Mouse (Mus musculus) hindlimb bud, embryonic 11.5 days (tissue): Measurements from ENCODE around the gene Hck.
A peak's percentile ranks its signal among the peaks of the same experiment; 100 is the strongest.

Experiments used
- DNase-seq: peaks from one replicate; pipeline ENCODE4 v3.0.0-alpha.2; 2012; ENCODE audit warnings: low read depth, low spot score; ENCODE audit errors: extremely low spot score

Gene Hck

DNA sequence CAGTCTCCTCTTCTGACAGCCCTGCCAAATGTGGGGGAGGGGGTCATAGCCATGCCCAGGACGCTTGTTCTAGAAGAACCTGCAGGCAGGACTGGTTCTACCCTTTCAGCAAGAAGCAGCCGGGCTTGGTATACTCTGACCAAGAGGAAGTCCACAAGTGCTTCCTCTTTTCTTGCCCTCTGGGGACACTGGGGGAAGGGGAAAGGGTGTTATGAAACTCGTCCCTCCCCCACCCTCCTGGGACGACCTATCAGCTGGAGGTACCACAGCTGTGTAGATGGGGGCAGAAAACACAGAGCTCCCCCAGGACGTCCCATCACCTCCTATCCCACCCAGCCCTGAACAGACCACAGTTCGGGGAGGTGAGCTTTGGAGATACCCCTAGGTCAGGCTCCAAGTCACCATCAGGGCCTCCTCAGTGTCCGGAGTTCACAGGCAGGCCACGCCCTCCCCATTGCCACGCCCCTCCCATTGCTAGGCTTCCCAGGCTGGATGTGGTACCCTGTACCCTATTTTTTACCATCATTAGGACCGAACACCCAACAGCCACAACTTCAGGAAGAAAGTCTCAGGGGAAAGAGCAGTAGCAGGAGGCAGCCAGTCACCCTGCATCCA, 17.6 kb upstream of the Hck start:
- DNase-seq: no peak

GRCm38 (mm10) chr2:153107046-153107766, 1.1 kb upstream of the Hck start:
- DNase-seq: no peak

GRCm38 (mm10) chr2:153107802-153108201, 466 bp upstream of the Hck start:
- no peak for DNase-seq

- DNase-seq: no peak
These were observed 1.3 kb downstream of the Hck start for GRCm38 (mm10) chr2:153109596-153109995.

DNA sequence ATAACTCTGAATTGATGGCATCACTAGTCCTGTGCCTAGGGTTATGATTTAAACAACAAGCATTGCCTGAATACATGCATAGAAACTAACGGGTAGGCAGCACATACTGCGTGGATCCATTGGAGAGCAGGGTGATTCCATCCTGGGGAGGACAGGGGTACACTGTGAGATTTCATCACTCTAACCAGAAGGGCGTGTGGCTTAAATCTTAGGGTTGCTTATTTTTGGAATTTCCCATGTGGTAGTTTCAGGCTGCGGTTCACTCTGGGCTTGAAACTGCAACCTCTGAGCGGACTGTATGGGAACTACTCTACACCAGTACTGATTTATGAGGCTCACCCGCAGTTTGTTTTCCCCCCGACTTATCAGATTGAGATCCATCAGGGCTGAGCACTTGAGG, 3.0 kb downstream of the Hck start:
- DNase-seq: no peak

DNA sequence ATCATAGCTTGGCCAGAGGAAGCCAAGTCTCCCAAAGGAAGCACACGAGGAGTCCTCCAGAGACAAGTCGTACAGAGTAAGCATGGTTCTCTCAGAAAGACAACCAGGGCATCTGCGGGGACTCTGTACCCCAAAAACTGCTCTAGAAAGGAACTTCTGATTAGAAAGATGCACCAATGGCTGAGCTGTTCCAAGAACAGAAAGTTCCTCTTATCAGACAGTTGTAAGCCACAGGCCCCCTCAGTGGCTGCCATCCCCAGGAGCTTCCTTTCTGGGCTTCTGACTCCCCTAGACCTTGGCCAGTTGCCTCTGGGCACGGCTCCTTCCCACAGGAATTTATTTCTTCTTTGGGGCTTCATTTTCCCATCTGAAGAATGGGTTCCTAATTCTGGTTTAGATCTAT, 7.4 kb downstream of the Hck start:
- DNase-seq: no peak

GRCm38 (mm10) chr2:153117051-153117486, 8.8 kb downstream of the Hck start:
- no peak for DNase-seq

- no peak for DNase-seq
These were observed 11.2 kb downstream of the Hck start for GRCm38 (mm10) chr2:153119488-153119887.

- DNase-seq: no peak
These were observed 11.9 kb downstream of the Hck start for GRCm38 (mm10) chr2:153120126-153120525.

DNA sequence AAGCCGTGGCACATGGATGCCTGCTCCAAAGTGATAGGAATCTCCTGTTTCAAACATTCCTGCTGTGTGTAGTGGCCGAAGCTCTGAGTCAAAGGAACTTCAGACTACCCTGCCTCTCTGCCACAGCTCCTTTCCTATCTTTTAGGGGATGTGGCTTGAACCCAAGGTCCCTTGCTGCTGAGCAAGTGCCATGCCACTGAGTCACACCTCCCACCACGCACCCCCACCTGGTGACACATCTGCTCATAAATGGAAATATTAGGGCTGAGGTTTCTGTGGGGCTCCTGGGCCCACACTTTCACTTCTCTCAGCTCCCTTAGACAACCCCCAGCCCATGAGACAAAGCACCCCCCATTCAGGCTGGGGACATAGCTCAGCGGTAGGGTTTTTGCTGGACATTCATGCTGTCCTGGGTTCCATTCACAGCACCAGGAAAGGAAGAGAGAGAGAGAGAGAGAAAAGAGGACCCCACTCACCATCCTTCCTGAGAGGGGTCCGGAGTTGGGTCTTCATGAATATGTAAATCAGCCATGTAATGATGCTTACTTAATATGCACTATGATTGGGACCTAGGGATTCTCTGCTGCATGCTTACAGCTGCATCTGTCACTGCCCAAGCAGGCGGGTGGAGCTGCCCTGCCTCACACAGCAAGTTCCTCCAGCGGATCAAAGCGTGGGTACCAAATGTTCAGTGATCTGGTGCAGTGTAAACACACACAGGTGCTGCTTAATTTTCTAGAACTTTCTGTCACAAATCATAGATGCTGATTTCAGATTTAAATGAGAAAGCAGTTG, 13.8 kb downstream of the Hck start:
- no peak for DNase-seq

DNA sequence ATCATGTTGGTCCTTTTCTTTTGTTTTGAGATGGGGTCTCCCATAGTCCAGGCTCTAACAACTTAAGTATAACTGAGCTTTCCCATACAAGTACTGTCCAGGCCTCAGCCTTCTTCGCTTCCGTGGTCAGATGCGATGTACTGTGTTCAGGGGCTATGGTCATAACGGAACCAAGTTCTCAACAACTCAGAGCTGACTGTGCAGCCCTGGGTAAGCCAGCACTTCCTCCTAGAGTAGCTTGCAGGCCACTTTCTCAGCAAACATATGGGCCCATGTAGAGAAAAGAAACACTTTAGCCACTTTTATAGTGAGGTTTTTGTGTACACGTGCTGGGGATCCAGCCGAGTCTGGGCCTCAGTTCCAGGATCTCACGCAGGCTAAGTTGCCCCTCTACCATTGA, 14.4 kb downstream of the Hck start:
- DNase-seq: no peak

GRCm38 (mm10) chr2:153125875-153126274, 17.6 kb downstream of the Hck start:
- no peak for DNase-seq

DNA sequence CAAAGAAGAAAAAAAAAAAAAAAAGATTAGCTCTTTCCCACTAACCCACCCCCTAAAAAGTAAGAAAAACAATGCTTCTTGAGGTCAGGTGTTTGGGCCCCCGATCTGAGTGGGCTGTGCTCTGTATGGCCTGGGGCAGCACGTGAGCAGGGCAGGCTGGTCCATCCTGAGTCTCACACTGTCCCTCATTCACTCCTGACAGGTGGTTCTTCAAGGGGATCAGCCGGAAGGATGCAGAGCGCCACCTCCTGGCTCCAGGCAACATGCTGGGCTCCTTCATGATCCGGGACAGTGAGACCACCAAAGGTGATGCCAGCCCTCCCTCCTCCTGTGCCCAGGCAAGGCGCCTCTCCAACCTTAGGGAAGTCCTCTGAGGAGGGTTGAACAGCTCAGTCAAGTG, 22.8 kb downstream of the Hck start:
- no peak for DNase-seq

GRCm38 (mm10) chr2:153134237-153134636, 26.0 kb downstream of the Hck start:
- DNase-seq: no peak

- DNase-seq: no peak
These were observed 27.9 kb downstream of the Hck start for GRCm38 (mm10) chr2:153136211-153136610.

GRCm38 (mm10) chr2:153139158-153139557, 30.9 kb downstream of the Hck start:
- DNase-seq: no peak

DNA sequence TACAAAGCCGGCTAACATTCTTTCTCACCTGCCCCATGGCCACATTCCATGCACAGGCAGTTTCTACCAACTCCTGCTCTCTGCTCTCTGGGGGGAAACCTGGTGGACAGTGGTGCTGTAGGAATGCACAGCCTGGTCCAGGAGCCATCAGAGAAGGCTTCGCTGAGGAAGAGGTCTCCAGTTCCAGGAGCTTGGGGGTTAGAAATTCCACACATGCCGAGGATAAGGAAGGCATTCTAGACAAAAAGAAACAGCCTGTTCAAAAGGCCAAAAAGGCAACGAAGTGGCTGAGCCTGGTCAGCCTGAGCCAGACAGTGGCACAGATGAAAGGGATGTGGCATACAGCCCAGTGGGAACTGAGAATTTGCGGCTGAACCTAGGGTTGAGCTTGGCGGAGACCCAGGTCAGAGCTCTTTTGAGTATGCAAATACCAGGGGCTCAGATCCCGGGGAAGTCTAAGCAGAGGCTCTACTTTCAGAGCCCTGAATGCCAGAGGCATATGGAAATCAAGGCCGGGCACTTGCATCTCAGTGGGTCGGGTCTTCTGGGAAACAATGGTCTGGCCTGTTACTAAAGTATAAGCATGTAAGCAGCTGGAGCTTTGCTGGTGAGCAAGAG, 31.8 kb downstream of the Hck start:
- no peak for DNase-seq

GRCm38 (mm10) chr2:153142620-153143199, 34.4 kb downstream of the Hck start:
- peak; percentile 26 for DNase-seq

GRCm38 (mm10) chr2:153145346-153145745, 37.1 kb downstream of the Hck start:
- no peak for DNase-seq

- no peak for DNase-seq
These were observed 39.0 kb downstream of the Hck start for GRCm38 (mm10) chr2:153147236-153147635.

DNA sequence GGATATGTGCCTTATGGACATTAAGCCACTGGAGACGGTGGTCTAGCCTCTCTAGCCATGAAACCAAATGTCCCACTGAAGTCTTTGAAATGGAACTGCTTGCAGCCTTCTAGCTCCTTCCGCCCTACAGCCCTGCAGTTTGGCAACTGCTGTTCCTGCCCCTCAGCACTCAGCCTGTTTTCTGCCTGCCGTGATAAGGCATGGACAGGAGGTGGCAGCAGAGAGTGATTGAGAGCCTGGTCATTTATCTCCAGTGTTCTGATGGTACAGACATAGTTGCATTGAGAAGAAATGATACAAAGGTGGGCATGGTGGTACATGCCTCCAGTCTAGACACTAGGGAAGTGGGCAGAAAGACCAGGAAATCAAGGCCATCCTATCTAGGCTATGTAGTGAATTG, 39.4 kb downstream of the Hck start:
- DNase-seq: peak; percentile 20
